Mouse (Mus musculus): ENCODE measurements around the gene Ccnb3. TPM values are rescaled to one million over a fixed set of nuclear protein-coding genes. Genes with fewer than 3 reads are reported as not detected.
"Not testable (repeated sequence)": the region's sequence is repeated elsewhere in the genome, so short reads cannot be mapped to it uniquely, and the experiment has no call there.

Gene Ccnb3
- polyA plus RNA-seq (2015; fragmentation: Nextera tagmentation; extraction: Ambion mirVana) = 0.05 TPM in 1 of 2 replicates, not detected in the other

- Histone ChIP-seq H3K27me3 (no peaks in the 10 kb centered on the region), H3K4me3 (no peak within 1 kb of the TSS), H3K9me3 (no peaks in the 10 kb centered on the region), H3K4me1 (no peaks in the 10 kb centered on the region), H3K4me2 (no peak within 1 kb of the TSS), H3K9ac (no peak within 1 kb of the TSS), H3K27ac (no peak within 1 kb of the TSS), H3K36me3 (no peaks in the 10 kb centered on the region)
- WGBS = 91% methylated on average over 19 of the region's 19 CpGs
- no peak for ATAC-seq (ENCODE audit: insufficient number of reproducible peaks, low FRiP score, low TSS enrichment, low read depth)
Observed at GRCm38 (mm10) chrX:7041519-7041918, at the start of gene Ccnb3. TSS of gene Ccnb3 (minus strand) at chrX:7041619.

- no peaks in the 10 kb centered on the region for H3K4me1 ChIP-seq
- no peak for ATAC-seq (ENCODE audit: insufficient number of reproducible peaks, low FRiP score, low TSS enrichment, low read depth)
- no peaks in the 10 kb centered on the region for H3K27me3 ChIP-seq
Observed at GRCm38 (mm10) chrX:7090323-7090722, 48.9 kb upstream of the Ccnb3 start.

GRCm38 (mm10) chrX:7085878-7086277 lies 44.5 kb upstream of the Ccnb3 start:
- no peaks in the 10 kb centered on the region for H3K4me1 ChIP-seq
- no peaks in the 10 kb centered on the region for H3K27me3 ChIP-seq
- WGBS = 83% methylated on average over 1 of the region's 1 CpGs
- H3K4me3 ChIP-seq = no peak overlapping the region
- ATAC-seq (ENCODE audit: insufficient number of reproducible peaks, low FRiP score, low TSS enrichment, low read depth) = no peak
- H3K9ac ChIP-seq = no peak overlapping the region
- no peaks in the 10 kb centered on the region for H3K36me3 ChIP-seq
- H3K27ac ChIP-seq = no peak overlapping the region
- H3K9me3 ChIP-seq = no peaks in the 10 kb centered on the region
- H3K4me2 ChIP-seq = no peak overlapping the region

More at GRCm38 (mm10) chrX:7090323-7090722, 48.9 kb upstream of the Ccnb3 start:
- Histone ChIP-seq H3K9me3 (no peaks in the 10 kb centered on the region), H3K9ac (no peak overlapping the region), H3K4me2 (no peak overlapping the region), H3K27ac (no peak overlapping the region), H3K36me3 (no peaks in the 10 kb centered on the region), H3K4me3 (no peak overlapping the region)

- Histone ChIP-seq H3K27ac (no peak overlapping the region), H3K4me3 (no peak overlapping the region), H3K27me3 (no peaks in the 10 kb centered on the region), H3K9ac (no peak overlapping the region), H3K36me3 (no peaks in the 10 kb centered on the region), H3K9me3 (no peaks in the 10 kb centered on the region), H3K4me2 (no peak overlapping the region), H3K4me1 (no peaks in the 10 kb centered on the region)
- no peak for ATAC-seq (ENCODE audit: insufficient number of reproducible peaks, low FRiP score, low TSS enrichment, low read depth)
- WGBS = 49% methylated on average over 6 of the region's 6 CpGs
Observed at GRCm38 (mm10) chrX:7079820-7080429, 38.5 kb upstream of the Ccnb3 start.

- H3K4me3 ChIP-seq = no peak overlapping the region
- ATAC-seq (ENCODE audit: insufficient number of reproducible peaks, low FRiP score, low TSS enrichment, low read depth) = no peak
- H3K27ac ChIP-seq = no peak overlapping the region
- no peak overlapping the region for H3K9ac ChIP-seq
- 75% methylated on average over 2 of the region's 2 CpGs for WGBS
- H3K4me2 ChIP-seq = no peak overlapping the region
- H3K4me1 ChIP-seq = no peaks in the 10 kb centered on the region
- no peaks in the 10 kb centered on the region for H3K9me3 ChIP-seq
- no peaks in the 10 kb centered on the region for H3K36me3 ChIP-seq
- H3K27me3 ChIP-seq = no peaks in the 10 kb centered on the region
Observed at GRCm38 (mm10) chrX:7068002-7068401, 26.6 kb upstream of the Ccnb3 start.

- Histone ChIP-seq H3K4me1 (no peaks in the 10 kb centered on the region), H3K4me3 (no peak within 1 kb of the TSS), H3K27ac (no peak within 1 kb of the TSS), H3K27me3 (no peaks in the 10 kb centered on the region), H3K9ac (no peak within 1 kb of the TSS), H3K4me2 (no peak within 1 kb of the TSS), H3K9me3 (no peaks in the 10 kb centered on the region), H3K36me3 (no peaks in the 10 kb centered on the region)
- ATAC-seq (ENCODE audit: insufficient number of reproducible peaks, low FRiP score, low TSS enrichment, low read depth) = no peak
- WGBS = 93% methylated on average over 1 of the region's 1 CpGs
Observed at GRCm38 (mm10) chrX:7067219-7067618, 25.8 kb upstream of the Ccnb3 start, which contains the start of gene Akap4. TSS of gene Akap4 (plus strand) at chrX:7067519.

GRCm38 (mm10) chrX:7064109-7064508 lies 22.7 kb upstream of the Ccnb3 start:
- no peak overlapping the region for H3K9ac ChIP-seq
- no peaks in the 10 kb centered on the region for H3K9me3 ChIP-seq
- no peaks in the 10 kb centered on the region for H3K27me3 ChIP-seq
- H3K4me2 ChIP-seq = no peak overlapping the region
- H3K27ac ChIP-seq = no peak overlapping the region
- no peaks in the 10 kb centered on the region for H3K36me3 ChIP-seq
- H3K4me1 ChIP-seq = no peaks in the 10 kb centered on the region
- no peak for ATAC-seq (ENCODE audit: insufficient number of reproducible peaks, low FRiP score, low TSS enrichment, low read depth)
- H3K4me3 ChIP-seq = no peak overlapping the region

GRCm38 (mm10) chrX:7057634-7058033 lies 16.2 kb upstream of the Ccnb3 start:
- Histone ChIP-seq H3K4me2 (no peak overlapping the region), H3K4me3 (no peak overlapping the region), H3K36me3 (no peaks in the 10 kb centered on the region), H3K4me1 (no peaks in the 10 kb centered on the region), H3K9ac (no peak overlapping the region), H3K27ac (no peak overlapping the region), H3K27me3 (no peaks in the 10 kb centered on the region), H3K9me3 (no peaks in the 10 kb centered on the region)
- no peak for ATAC-seq (ENCODE audit: insufficient number of reproducible peaks, low FRiP score, low TSS enrichment, low read depth)
- WGBS = 75% methylated on average over 2 of the region's 2 CpGs

- Histone ChIP-seq H3K4me3 (no peak overlapping the region), H3K36me3 (no peaks in the 10 kb centered on the region), H3K9me3 (no peaks in the 10 kb centered on the region), H3K27me3 (no peaks in the 10 kb centered on the region), H3K4me2 (no peak overlapping the region), H3K27ac (no peak overlapping the region), H3K4me1 (no peaks in the 10 kb centered on the region), H3K9ac (no peak overlapping the region)
- no peak for ATAC-seq (ENCODE audit: insufficient number of reproducible peaks, low FRiP score, low TSS enrichment, low read depth)
Observed at GRCm38 (mm10) chrX:7057056-7057455, 15.6 kb upstream of the Ccnb3 start.

GRCm38 (mm10) chrX:6983916-6984315 lies 57.5 kb downstream of the Ccnb3 start:
- not testable (repeated sequence) for H3K4me1 ChIP-seq; H3K4me2 ChIP-seq; H3K4me3 ChIP-seq; H3K9ac ChIP-seq; H3K27ac ChIP-seq; ATAC-seq (ENCODE audit: insufficient number of reproducible peaks, low FRiP score, low TSS enrichment, low read depth); H3K27me3 ChIP-seq; H3K36me3 ChIP-seq; H3K9me3 ChIP-seq
- 85% methylated on average over 4 of the region's 4 CpGs for WGBS

- Histone ChIP-seq H3K36me3 (no peaks in the 10 kb centered on the region), H3K27me3 (no peaks in the 10 kb centered on the region), H3K9ac (no peak overlapping the region), H3K4me2 (no peak overlapping the region), H3K9me3 (no peaks in the 10 kb centered on the region), H3K4me1 (no peaks in the 10 kb centered on the region), H3K4me3 (no peak overlapping the region), H3K27ac (no peak overlapping the region)
- WGBS = 67% methylated on average over 1 of the region's 1 CpGs
- no peak for ATAC-seq (ENCODE audit: insufficient number of reproducible peaks, low FRiP score, low TSS enrichment, low read depth)
Observed at GRCm38 (mm10) chrX:6971956-6972355, 69.5 kb downstream of the Ccnb3 start.

GRCm38 (mm10) chrX:6968598-6968997 lies 72.8 kb downstream of the Ccnb3 start:
- H3K36me3 ChIP-seq = no peaks in the 10 kb centered on the region
- 77% methylated on average over 3 of the region's 3 CpGs for WGBS
- H3K27me3 ChIP-seq = no peaks in the 10 kb centered on the region
- H3K4me1 ChIP-seq = no peaks in the 10 kb centered on the region
- H3K27ac ChIP-seq = no peak overlapping the region
- no peak overlapping the region for H3K4me3 ChIP-seq
- ATAC-seq (ENCODE audit: insufficient number of reproducible peaks, low FRiP score, low TSS enrichment, low read depth) = no peak
- H3K9ac ChIP-seq = no peak overlapping the region
- no peak overlapping the region for H3K4me2 ChIP-seq
- no peaks in the 10 kb centered on the region for H3K9me3 ChIP-seq

Measured in limb, embryonic 15.5 days (tissue).